Mouse (Mus musculus): Measurements from ENCODE around the gene Dok7. TPM values are rescaled to one million over a fixed set of nuclear protein-coding genes. Genes with fewer than 3 reads are reported as not detected.

Gene Dok7
- polyA plus RNA-seq, 1 experiment from 2014 or later, result 11.6 TPM

DNA sequence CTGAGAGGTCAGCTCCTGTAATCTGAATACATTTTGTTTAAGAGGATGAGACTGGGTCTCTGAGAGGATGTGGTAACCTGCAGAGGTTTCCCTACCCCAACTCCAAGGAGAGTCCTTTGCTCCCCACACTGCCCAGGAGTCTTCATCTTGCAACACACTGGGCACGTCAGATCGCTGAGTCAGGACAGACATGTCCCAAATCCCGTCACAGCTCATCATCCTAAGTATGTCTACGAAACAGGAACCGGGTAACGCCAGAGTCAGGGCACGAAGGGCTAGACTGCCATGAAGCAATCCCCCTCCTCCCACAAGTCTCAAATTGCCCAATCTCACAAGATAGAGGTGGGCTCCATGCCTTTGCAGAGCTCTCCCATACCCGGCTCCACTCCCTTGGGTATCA is 46.5 kb downstream of the Dok7 start:
- Histone ChIP-seq H3K36me3 (peaks cover 37% of the 10 kb centered on the region), H3K9me3 (no peaks in the 10 kb centered on the region), H3K27me3 (no peaks in the 10 kb centered on the region), H3K27ac (replicated peaks) (no peak overlapping the region), H3K4me3 (no peak overlapping the region), H3K9ac (no peak overlapping the region), H3K4me1 (replicated peaks) (peaks cover 26% of the 10 kb centered on the region), H3K4me2 (peak overlapping the region; percentile 76; the same call in 1 of the 2 replicates)
- ATAC-seq (ENCODE audit: low FRiP score, low read depth), result no peak
- 88% methylated on average over 8 of the region's 8 CpGs for WGBS

DNA sequence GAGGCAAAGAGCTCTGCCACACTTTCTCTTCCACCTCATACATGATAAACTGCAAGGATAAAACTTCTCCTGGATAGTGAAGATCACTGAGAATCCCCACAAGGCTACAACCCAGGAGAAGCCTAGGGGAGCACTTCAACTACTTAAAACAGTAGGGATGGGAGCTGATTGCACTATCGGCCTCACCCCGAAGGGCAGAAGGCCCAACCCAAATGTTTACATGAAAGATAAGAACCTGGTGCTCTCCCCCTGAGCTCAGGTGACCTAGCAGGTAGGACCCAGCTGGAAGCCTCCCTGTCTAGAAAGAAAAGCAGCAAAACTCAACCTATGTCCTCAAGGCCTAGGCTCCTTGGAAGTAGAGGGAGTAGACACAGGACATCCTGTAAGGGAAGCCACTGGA is 47.0 kb downstream of the Dok7 start:
- peaks cover 32% of the 10 kb centered on the region for H3K36me3 ChIP-seq
- H3K4me2 ChIP-seq, result peak overlapping the region; percentile 76
- no peak overlapping the region for H3K9ac ChIP-seq
- H3K9me3 ChIP-seq, result no peaks in the 10 kb centered on the region
- no peaks in the 10 kb centered on the region for H3K27me3 ChIP-seq
- no peak for ATAC-seq (ENCODE audit: low FRiP score, low read depth)
- no peak overlapping the region for H3K27ac ChIP-seq (replicated peaks)
- peak overlapping the region; percentile 71; the same call in 1 of the 2 replicates for H3K4me3 ChIP-seq
- 98% methylated on average over 2 of the region's 2 CpGs for WGBS
- peaks cover 26% of the 10 kb centered on the region for H3K4me1 ChIP-seq (replicated peaks)

DNA sequence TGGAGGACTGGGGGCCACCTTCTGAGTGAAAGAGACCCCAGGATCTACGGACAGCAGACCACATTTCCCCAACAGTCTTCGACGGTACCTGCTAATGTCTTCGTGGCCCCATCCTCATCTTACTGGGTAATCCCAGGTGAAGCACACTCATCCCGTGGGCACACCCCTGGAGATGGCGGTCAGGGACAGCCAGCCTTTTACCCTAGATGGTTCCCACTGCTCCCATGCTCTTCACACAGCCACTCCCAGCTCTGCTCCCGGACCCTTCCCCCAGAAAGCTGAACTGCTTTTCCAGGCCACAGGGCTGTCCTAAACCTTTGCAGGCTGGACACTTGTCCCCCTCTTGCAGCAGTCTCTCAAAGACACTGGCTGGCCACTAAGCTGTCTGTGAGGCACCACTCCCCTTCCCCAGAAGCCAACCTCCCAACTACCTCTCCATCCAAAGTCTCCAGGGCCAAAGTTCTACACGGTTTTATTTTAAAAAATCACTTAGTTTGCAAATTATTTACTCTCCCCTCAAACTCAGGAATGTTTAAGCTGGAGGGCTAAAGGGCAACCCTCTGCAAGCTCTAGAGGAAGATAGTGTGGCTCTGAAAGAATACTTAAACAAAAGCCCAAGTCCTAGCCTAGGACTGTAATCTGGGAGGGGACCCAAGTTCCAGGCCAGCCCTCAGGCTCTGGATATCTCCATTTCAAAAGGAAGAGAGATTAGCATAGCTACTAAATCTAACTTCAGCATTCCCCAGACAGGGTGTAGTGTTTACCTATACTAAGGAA is 47.8 kb downstream of the Dok7 start:
- Histone ChIP-seq H3K9me3 (no peaks in the 10 kb centered on the region), H3K27me3 (no peaks in the 10 kb centered on the region), H3K36me3 (peaks cover 24% of the 10 kb centered on the region), H3K4me1 (replicated peaks) (peaks cover 26% of the 10 kb centered on the region), H3K4me3 (peak overlapping the region; percentile 71), H3K27ac (replicated peaks) (no peak overlapping the region), H3K4me2 (peak overlapping the region; percentile 76), H3K9ac (peak overlapping the region; percentile 75)
- WGBS, result 70% methylated on average over 8 of the region's 8 CpGs
- ATAC-seq (ENCODE audit: low FRiP score, low read depth), result no peak

DNA sequence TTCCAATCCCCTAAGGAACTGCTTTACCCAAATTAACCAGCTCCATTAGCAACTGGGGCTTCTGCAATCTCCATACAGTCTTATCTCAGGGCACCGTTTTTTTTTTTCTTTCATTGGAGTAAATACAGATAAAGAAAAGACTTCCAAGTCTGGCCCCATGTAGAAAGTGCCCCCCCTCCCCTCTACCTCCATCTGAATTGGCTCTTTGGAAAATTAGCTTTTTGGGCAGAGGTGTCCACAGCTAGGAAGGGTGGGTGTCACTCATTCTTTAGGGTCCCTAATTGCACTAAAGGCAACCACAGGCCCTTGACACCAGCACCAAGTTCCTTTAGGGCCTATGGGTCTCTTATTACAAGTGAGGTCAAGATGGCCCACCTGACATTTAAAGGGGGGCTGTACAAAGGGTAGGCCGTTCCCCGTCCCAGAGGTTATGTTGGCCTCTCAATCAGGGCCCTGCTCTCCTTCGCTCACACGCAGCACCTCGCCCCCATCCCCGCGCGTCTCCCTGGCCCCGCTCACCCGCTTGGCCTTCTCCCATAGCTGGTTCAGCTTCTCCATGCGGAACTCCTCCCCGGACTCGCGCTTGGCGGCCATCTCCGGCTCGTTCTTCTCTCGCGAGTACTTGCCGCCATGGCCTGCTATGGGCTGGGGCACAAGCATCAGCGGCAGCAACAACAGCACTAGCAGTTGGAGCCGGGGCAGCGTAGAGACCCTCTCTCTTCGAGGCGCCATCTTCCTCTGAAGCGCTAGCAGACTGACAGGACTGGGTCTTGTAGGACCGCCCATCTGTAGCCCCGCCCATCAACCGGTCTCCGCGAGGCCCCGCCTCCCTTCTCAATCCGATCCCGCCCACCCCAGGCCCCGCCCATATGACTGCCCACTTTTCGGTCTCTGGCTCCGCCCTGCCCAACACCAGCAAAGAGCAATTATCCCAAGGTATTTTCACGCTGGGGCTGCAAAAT is 48.7 kb downstream of the Dok7 start, which contains the start of gene Lrpap1:
TSS of gene Lrpap1 (minus strand) at position 807 of the 962 bp plus-strand sequence.
- Histone ChIP-seq H3K9ac (peak within 1 kb of the TSS; percentile 75), H3K36me3 (peaks cover 19% of the 10 kb centered on the region), H3K4me1 (replicated peaks) (peaks cover 26% of the 10 kb centered on the region), H3K4me2 (peak within 1 kb of the TSS; percentile 76), H3K9me3 (no peaks in the 10 kb centered on the region), H3K27me3 (no peaks in the 10 kb centered on the region), H3K4me3 (peak within 1 kb of the TSS; percentile 71), H3K27ac (replicated peaks) (peak within 1 kb of the TSS; percentile 84)
- peak; percentile 96 for ATAC-seq (ENCODE audit: low FRiP score, low read depth)
- WGBS, result under 1% methylated on average over 39 of the region's 39 CpGs

DNA sequence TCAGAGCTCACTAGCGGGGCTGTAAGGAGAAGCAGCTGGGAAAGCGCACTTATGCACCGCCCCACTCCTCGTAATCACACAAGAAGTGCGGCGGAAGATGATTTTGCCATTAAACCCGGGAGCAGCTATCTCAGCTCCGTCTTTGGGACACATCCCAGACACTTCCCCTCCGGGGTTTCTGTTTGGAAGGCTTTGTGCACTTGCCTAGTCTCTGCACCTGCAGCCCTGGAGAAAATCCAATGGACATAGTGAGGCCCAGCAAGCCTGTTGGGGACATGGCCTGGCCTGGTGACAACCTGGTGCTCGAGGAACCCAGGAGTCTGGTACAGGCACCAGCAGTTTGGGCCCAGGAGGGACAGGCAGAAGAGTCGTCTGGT is 49.3 kb downstream of the Dok7 start:
- ATAC-seq (ENCODE audit: low FRiP score, low read depth), result no peak
- H3K36me3 ChIP-seq, result peaks cover 13% of the 10 kb centered on the region
- H3K9me3 ChIP-seq, result no peaks in the 10 kb centered on the region
- no peaks in the 10 kb centered on the region for H3K27me3 ChIP-seq
- H3K9ac ChIP-seq, result peak overlapping the region; percentile 46
- H3K4me1 ChIP-seq (replicated peaks), result peaks cover 26% of the 10 kb centered on the region
- peak overlapping the region; percentile 71 for H3K4me3 ChIP-seq
- peak overlapping the region; percentile 84 for H3K27ac ChIP-seq (replicated peaks)
- H3K4me2 ChIP-seq, result peak overlapping the region; percentile 76
- 6% methylated on average over 11 of the region's 11 CpGs for WGBS

DNA sequence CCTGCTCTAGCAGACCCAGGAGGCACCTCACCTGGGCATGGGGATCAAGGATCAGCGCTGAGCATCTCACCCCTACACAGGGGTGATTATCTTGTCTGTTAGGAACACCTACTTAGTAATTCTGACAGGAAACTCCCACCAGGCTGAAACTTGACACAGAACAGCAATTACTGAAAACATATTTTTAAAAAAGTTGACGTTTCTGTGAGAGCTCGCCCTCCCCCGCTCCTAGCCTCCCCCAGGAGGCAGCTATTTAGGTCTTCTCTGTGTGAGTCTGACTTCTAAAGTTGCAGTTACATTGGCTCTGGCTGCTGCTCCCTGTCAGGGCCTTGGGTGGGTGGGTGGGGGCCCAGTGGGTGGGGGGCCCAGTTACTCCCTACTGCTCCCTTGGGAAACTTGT is 55.9 kb downstream of the Dok7 start:
- Histone ChIP-seq H3K4me1 (replicated peaks) (no peaks in the 10 kb centered on the region), H3K9me3 (no peaks in the 10 kb centered on the region), H3K27me3 (no peaks in the 10 kb centered on the region), H3K4me3 (no peak overlapping the region), H3K9ac (no peak overlapping the region), H3K27ac (replicated peaks) (no peak overlapping the region), H3K36me3 (no peaks in the 10 kb centered on the region), H3K4me2 (no peak overlapping the region)
- ATAC-seq (ENCODE audit: low FRiP score, low read depth), result no peak
- 63% methylated on average over 4 of the region's 4 CpGs for WGBS

DNA sequence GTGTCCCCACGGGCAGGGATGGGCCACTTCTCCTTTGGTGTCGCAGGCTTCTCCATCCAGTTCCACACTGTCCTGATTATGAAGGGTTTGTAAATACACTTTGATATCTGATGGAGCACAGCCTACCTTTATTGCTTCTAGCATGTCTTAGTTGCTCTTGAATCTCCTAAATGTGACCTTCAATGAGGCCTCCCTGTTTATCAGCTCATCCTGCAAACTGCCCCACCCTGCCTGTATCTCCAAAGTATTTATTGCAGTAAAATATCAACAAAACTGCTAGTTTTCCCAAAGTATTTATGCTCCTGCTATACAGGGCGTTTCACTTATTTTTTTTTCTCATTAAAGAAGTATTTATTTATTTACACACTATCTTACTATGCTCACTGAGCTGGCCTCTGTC is 59.4 kb downstream of the Dok7 start:
- H3K27ac ChIP-seq (replicated peaks), result no peak overlapping the region
- 78% methylated on average over 3 of the region's 3 CpGs for WGBS
- no peak overlapping the region for H3K9ac ChIP-seq
- H3K4me2 ChIP-seq, result no peak overlapping the region
- no peaks in the 10 kb centered on the region for H3K36me3 ChIP-seq
- H3K4me1 ChIP-seq (replicated peaks), result no peaks in the 10 kb centered on the region
- no peaks in the 10 kb centered on the region for H3K9me3 ChIP-seq
- no peaks in the 10 kb centered on the region for H3K27me3 ChIP-seq
- ATAC-seq (ENCODE audit: low FRiP score, low read depth), result no peak
- H3K4me3 ChIP-seq, result no peak overlapping the region

DNA sequence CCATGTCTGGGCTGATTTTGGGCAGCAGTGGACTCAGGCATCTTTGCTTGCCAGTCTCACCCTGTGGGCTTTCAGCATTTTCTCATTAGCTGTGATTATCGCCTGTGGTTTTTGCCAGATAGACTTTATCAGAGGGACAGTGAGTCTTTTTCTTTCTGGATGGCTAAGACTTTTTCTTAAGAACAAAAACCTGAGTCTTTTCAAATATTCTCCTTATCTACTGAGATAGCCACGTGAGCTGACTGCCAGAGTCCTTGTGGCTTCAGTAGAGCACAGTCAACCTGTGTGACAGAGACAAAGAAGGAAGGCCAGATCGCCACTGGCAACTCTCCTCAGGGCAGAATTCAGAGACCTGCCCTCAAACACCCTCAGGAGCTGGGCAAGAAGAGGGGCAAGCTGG is 61.1 kb downstream of the Dok7 start:
- H3K4me1 ChIP-seq (replicated peaks), result no peaks in the 10 kb centered on the region
- no peaks in the 10 kb centered on the region for H3K27me3 ChIP-seq
- no peak overlapping the region for H3K9ac ChIP-seq
- ATAC-seq (ENCODE audit: low FRiP score, low read depth), result no peak
- no peaks in the 10 kb centered on the region for H3K36me3 ChIP-seq
- no peaks in the 10 kb centered on the region for H3K9me3 ChIP-seq
- H3K4me3 ChIP-seq, result no peak overlapping the region
- no peak overlapping the region for H3K27ac ChIP-seq (replicated peaks)
- WGBS, result 82% methylated on average over 3 of the region's 3 CpGs
- H3K4me2 ChIP-seq, result no peak overlapping the region

DNA sequence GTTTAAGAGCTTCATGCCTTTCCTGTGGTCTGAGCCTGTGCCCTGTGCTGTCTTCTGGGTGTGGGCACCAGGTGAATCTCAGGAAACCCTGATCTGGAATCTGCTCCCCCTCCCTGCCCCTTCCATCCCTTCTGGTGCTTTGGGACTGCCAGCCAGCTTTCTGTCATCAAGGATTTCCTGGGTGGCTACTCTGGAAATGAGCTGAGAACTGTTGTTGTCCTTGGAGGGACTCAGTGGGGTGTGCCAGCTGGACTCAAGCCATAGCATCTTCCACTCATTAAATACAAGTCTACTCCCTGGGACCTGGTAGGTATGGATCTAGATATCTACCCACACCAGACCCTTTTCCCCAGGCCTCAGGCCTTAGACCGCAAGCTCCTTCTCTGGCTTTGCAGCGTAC is 61.9 kb downstream of the Dok7 start:
- Histone ChIP-seq H3K4me1 (replicated peaks) (no peaks in the 10 kb centered on the region), H3K9me3 (no peaks in the 10 kb centered on the region), H3K4me2 (no peak overlapping the region), H3K36me3 (no peaks in the 10 kb centered on the region), H3K9ac (no peak overlapping the region), H3K4me3 (no peak overlapping the region), H3K27me3 (no peaks in the 10 kb centered on the region), H3K27ac (replicated peaks) (no peak overlapping the region)
- ATAC-seq (ENCODE audit: low FRiP score, low read depth), result peak; percentile 34; the same call in 1 of the 2 replicates
- 80% methylated on average over 2 of the region's 2 CpGs for WGBS

DNA sequence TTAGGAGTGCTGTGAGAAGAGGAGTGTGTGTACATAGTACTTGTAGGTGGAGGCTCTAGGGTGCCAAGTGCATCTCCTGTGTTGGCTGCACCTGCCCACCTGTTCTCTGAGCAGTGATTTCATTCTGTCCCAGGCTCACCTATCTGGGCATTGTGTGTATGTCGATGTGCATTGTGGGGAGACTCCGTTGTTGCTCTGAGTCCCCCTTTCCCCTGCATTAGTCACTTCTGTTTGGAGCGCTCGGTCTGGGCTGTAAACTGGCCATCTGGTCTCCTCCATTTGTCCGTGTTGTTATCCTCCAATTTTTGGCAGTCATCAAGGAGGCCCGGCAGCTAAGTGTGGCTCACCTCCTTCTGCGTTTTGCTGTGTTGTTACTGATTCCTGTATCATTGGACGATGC is 63.5 kb downstream of the Dok7 start:
- Histone ChIP-seq H3K27ac (replicated peaks) (no peak overlapping the region), H3K4me2 (no peak overlapping the region), H3K27me3 (no peaks in the 10 kb centered on the region), H3K9me3 (no peaks in the 10 kb centered on the region), H3K4me1 (replicated peaks) (no peaks in the 10 kb centered on the region), H3K9ac (no peak overlapping the region), H3K4me3 (no peak overlapping the region), H3K36me3 (no peaks in the 10 kb centered on the region)
- no peak for ATAC-seq (ENCODE audit: low FRiP score, low read depth)
- 82% methylated on average over 8 of the region's 8 CpGs for WGBS

DNA sequence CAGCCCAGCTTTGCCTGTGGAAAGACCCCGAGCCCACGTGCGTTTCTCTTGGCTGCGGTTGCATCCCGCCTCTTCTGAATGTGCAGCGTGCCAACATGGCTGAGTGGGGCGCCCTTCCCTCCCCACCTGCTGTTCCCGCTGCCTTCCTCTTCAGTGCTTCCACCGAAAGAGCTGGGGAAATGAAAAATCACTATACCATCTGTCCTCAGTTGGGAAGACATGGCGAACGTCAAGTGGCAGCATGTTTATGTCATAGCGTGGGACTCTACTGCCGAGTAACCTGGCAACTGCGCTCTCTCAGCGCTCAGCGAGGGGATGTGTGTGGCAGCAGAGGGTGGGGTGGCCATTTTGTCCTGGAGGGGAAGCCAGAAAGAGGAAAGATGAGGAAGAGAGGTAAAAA is 72.6 kb downstream of the Dok7 start:
- H3K9ac ChIP-seq, result no peak overlapping the region
- no peak overlapping the region for H3K27ac ChIP-seq (replicated peaks)
- 0 out of 2 replicates have a peak, but pooled peaks have one; percentile 49 for ATAC-seq (ENCODE audit: low FRiP score, low read depth)
- no peak overlapping the region for H3K4me2 ChIP-seq
- WGBS, result 72% methylated on average over 16 of the region's 16 CpGs
- H3K36me3 ChIP-seq, result no peaks in the 10 kb centered on the region
- H3K4me3 ChIP-seq, result no peak overlapping the region
- H3K4me1 ChIP-seq (replicated peaks), result no peaks in the 10 kb centered on the region; the same call in 1 of the 2 replicates
- H3K9me3 ChIP-seq, result no peaks in the 10 kb centered on the region
- no peaks in the 10 kb centered on the region for H3K27me3 ChIP-seq

DNA sequence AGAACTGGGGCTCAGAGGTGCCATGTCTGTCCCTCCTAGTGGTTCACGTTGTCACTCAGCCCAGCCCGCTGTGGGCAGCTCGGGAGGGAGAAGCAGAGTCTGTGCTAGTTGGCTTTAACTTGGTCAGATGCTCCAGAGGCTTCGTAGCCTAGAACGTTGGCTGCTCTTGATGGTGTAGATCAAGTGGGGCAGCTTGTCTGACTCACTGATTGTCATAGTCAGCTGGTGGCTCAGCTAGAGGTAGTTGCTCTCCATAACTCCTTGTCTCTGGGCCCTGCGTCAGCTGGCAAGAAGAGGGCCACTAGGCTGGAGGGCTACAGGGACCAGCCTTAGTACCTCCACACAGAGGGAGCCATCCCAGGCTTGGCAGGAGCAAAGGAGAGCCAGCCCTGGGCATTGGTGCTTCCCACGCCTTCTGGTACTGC is 73.2 kb downstream of the Dok7 start:
- ATAC-seq (ENCODE audit: low FRiP score, low read depth), result no peak

More for the DNA sequence above, 73.2 kb downstream of the Dok7 start:
- Histone ChIP-seq H3K27me3 (no peaks in the 10 kb centered on the region), H3K4me3 (no peak overlapping the region), H3K4me2 (no peak overlapping the region), H3K9me3 (no peaks in the 10 kb centered on the region), H3K9ac (no peak overlapping the region), H3K27ac (replicated peaks) (no peak overlapping the region), H3K4me1 (replicated peaks) (no peaks in the 10 kb centered on the region; the same call in 1 of the 2 replicates), H3K36me3 (no peaks in the 10 kb centered on the region)
- 83% methylated on average over 7 of the region's 7 CpGs for WGBS

Measured in hindbrain, embryonic 15.5 days (tissue).